Mouse (Mus musculus): Measurements from ENCODE around the gene March1.
"Not testable (repeated sequence)": the region's sequence is repeated elsewhere in the genome, so short reads cannot be mapped to it uniquely, and the experiment has no call there.

March1 gene

DNA sequence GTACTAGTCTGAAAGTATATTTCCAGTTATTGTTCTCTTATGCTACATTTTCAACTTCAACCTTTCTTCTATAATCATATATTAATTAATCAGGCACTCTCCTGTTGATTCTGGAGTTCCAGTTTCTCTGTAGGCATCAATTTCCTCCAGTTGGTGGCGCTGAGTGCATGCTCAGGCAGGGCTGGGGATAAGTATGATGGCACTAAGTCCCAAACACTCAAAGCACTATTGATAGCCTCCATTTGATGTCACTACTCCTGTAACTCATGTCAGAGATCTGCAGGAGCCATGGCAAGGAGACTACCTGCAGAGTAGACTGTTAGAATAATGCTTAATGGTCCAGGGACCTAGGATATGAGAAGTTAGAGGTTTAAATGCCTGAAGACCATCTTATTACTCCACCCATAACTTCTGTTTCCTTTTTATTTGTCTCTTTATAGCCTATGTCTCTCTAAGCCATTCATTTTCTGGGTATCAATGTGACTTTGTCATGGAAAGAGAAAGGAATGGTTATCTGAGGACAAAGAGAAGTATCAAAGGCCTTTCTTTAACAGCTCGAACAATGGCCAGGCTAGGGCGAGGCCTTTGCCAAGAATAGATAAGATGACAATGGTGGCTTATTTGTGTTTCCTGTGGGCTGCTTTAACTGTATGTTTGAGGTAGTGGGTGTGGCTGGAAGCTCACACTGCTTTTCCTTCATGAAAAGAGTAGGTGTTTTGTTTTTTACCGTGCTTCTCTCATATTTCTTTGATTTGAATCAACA is 705.5 kb downstream of the March1 start:
- DNase-seq (ENCODE audit: low read depth) = no peak

- DNase-seq (ENCODE audit: low read depth) = no peak
Observed at GRCm38 (mm10) chr8:66326396-66326795, 708.7 kb downstream of the March1 start.

DNA sequence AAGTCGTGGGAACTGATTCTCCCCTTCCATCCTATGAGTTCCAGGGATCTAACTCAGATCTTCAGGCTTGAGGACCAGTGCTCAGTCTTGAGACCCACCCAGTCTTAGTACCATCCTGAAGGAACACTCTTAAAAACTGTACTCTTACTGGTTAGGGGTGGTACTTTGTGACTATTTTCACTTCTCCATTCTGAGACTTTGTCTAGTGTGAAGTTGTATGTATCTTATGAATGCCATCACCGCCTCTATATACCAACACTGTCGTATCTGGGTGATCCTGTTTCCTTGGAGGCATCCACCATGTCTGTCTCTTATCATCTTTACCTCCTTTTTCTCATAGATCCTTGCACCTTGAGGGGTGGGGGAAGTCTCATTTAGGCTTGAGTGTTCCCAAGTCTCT is 714.5 kb downstream of the March1 start:
- no peak for DNase-seq (ENCODE audit: low read depth)

DNA sequence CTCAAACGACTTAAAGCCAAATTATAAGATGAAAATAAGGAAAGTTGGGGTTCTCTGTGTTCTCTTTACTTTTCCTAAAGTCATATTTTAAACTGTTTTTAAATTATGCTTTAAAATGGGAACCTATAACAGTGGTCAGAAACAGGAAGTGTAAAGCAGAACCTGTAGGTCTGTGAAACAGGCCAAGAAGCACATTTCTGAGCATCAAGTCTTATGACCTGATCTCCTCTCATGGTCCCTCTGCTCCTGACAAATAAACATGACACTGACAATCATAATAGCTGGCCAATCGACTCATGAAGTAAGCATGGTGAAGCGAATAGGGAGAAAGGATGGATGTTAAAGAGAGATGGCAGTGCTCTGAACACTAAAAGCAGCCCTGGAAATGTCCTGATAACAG is 716.6 kb downstream of the March1 start:
- DNase-seq (ENCODE audit: low read depth) = no peak

DNA sequence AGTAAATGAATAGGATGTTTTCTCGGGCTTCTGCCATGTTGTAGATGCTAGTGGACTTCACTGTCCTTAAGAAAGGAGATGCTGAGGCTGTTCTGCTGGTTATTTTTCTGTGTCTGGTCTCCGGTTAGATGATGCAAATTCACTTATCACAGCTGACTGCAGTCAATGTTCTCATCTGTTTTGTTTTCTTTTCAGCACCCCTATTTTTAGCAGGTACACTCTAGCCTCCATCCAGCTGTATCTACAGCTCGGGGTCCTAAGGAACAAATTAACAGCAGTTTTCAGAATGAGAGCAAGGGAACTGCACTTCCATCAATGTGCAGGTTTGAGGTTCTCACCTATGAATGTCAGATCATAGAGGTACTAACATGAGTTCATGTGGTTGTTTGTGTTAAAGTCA is 721.9 kb downstream of the March1 start:
- DNase-seq (ENCODE audit: low read depth) = no peak

DNA sequence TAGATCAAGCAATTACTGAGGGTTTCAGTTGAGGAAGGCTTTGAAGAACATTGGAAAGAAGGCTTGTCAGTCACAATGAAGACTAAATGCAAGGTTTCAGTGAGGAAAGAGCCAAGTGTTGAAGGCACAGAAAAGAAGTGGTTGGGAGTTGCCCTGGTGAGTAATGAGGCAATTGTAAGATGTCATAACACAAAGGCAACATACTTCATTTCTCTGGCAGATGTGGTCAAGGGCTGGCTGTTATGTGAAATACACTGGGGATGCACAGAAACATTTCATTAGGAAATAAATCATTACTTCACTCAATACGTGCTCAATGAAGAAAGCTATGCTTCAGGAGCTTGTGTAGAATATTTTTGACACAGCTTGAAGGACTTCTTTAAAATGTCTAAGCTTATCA is 725.2 kb downstream of the March1 start:
- no peak for DNase-seq (ENCODE audit: low read depth)

DNA sequence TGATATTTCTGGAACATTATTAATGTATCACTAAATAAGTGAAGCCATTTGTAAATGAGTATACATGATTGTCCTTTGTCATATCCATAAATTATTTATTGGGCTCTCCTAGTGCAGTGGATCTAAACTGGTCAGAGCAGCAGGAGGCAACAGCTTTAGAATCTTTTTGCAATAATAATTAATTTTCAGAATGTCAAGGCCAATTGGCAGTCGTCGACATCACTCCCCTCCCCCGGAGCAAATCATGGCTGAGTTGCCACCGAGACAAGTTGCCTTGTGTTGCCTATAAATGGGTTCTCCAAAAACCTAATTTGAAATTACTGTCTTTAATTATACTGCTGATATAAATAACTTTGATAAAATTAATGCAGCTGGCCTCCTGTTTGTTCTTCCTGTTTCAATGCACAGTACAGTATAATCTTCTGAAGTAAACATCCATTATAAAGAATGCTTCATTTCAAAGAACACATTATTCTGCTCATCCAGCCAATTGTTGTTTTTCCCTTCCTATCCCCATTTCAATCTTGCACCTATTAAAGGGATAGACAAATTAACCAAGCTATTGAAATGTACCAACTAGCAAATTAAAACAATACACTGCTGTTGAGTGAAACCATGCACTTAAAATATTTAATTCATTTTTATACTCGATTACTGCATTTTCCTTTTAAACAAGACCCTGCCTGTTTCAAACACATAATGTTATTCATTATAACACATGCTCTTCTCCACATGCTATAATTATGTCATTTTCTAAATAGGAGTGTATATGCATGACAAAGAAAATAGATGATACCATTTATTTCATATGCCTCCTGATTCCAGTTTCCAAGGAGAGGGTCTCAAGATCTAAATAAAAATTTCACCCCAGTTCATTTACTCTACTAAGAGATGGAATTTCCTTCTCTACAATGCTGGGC is 745.4 kb downstream of the March1 start:
- no peak for DNase-seq (ENCODE audit: low read depth)

GRCm38 (mm10) chr8:66383694-66384373 is 766.1 kb downstream of the March1 start:
- DNase-seq (ENCODE audit: low read depth) = no peak

- DNase-seq (ENCODE audit: low read depth) = no peak
Observed at GRCm38 (mm10) chr8:66386008-66386407, 768.3 kb downstream of the March1 start.

DNA sequence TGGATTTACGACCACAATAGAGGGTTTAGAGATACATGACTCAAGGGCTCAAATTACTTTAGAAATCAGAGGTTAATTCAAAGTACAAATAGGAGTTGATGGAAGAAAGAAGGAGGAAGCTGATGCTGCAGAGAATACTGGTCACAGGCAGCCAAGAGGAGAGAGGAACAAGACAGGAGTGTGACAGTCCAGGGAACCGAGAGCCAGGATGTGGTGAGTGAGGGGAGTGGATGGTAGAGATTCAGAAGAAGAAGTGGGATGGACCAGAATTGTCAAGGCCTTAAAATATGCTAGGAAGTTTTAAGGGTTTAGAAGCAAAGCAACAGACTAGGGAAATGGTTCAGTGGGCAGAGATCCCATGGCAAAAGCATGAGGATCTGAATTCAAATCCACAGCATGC is 771.0 kb downstream of the March1 start:
- DNase-seq (ENCODE audit: low read depth) = no peak

GRCm38 (mm10) chr8:66391554-66391953 is 773.9 kb downstream of the March1 start:
- no peak for DNase-seq (ENCODE audit: low read depth)

DNA sequence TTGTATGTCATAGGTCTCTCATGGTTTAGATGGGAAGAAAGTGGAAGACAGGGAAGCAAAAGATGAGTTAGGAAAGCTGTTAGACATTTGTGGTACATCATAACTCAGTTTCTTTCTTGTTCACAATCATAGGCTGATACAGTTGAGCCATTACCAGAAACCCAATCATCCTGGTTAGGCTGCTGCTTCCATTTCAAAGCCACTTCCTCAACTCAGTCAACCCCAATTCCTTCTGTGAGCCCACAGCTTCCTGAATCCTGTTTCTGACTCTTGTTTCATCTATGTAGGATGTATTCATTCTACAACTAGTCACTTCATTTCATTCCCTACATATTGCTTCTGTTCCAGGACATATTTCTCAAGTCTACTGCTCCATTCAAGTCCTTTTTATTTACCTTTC is 775.2 kb downstream of the March1 start:
- DNase-seq (ENCODE audit: low read depth) = no peak

DNA sequence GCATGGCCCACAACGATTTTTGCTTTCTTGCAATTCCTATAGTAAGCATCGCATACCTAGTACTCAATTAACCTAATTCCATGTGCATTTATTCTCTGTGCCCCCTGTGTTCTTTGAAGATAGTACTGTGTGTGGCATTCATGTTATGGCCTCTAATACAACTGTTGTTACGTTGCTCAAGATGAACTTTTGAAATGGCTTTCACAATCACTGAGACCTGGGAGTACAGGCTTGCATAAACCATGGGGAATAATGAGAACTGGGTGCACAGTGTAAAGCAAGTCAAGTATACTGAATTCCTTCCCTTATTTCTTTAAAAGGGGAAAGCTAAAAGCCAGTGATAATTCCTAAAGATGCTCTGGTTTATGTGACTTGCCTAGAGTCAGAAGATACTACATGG is 776.4 kb downstream of the March1 start:
- DNase-seq (ENCODE audit: low read depth) = no peak

DNA sequence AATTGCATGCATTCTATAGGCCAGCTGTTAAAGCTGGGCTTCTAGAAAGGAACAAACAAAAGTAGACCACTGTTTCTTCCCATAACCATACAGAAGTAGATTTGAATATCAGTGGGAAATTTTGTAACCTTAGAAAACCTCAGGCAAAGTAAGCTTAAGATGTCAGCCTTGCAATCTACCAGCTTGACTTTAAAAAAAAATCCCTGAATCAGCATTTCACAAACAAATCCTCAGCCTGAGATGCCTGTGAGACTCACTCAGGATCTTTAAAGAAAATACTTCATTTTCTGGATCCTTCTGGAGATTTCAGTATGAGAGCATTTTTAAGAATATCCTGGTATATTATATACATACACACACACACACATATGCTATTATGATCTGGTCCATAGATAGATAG is 780.1 kb downstream of the March1 start:
- no peak for DNase-seq (ENCODE audit: low read depth)

- no peak for DNase-seq (ENCODE audit: low read depth)
Observed at GRCm38 (mm10) chr8:66400050-66400449, 782.4 kb downstream of the March1 start.

DNA sequence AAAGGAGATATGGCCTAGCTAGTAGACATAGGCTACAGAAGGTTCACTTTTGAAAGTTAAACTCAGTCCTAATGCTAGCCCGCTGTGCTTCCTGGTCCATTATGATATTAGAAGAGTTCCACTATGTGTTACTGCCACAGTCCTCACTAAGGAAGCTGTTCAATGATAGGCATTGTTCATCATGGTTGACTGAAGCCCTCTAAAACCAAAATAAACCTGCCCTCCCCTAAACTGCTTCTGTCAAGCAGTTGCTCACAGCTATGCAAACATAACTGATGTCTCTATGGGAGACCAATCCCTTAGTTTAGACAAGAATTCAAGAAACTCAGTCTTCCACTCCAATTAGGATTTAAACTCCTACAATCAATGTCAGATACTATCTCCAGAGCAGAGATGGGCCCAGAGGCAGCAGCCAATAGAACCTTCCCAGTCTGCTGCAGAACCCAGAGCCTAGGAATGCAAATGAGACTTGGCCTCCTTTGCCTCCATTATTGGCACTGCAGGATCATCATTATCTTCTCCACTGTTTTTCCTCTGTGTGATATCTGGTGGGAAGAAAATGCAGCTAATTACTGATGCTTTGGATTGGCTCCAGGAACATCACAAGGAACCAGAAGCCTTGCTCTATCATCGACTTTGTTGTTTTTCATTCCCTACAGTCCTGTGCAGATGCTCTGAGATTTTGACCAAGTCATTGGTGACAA is 787.2 kb downstream of the March1 start:
- DNase-seq (ENCODE audit: low read depth) = no peak

GRCm38 (mm10) chr8:66405796-66406195 is 788.1 kb downstream of the March1 start:
- not testable (repeated sequence) for DNase-seq (ENCODE audit: low read depth)

DNA sequence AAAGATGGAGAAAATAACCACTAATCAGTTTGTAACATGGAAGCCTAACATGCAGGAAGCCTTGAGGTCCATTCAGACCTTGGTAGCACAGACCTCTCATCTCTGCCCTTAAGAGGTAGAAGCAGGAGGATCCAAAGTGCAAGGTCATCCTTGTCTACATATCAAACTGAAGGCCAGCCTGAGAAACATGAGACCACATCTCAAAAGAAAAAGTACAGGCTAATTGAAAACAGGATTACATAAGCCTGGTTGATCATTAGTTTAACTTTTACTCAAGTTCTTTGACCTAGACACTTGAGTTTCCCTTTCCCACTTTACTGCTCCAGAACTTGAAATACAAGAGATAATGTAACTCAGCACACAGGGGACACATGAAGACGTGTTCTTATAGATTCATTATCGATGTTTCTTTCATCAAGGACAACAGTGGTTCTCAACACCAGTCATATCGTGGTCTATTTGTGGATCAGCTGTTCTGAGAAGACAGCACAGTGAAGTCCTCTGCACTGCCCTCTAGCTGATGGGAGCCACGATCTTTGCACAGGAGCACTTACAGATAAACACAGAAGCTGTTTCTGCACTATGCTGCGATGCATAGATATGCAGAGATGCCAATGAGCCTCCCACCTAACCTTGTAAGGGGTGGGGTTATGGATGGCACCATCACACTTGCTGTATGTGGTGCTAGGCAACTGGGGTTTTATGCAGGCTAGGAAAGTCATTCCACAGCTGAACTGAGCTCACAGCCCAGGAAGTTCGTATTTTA is 789.1 kb downstream of the March1 start:
- DNase-seq (ENCODE audit: low read depth) = no peak

GRCm38 (mm10) chr8:66410080-66410615 is 792.4 kb downstream of the March1 start:
- no peak for DNase-seq (ENCODE audit: low read depth)

DNA sequence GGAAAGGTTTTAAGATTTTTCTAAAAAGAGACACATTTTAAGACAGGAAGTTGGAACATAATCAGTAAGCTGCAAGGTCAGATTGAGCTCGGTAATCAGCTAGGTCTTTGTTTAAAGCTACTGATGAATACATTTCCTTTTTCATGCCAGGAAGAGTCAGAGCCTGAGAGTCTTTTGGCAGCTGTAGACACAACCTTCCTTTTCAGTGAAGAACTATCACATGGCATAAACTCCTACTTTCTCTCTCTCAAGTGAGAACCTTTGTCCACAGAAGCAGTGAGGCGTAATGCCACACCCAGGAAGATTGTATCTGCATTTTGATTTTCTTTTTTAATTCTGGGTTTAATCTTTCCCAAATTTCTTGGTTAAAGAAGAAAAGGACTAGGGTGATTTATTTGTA is 795.4 kb downstream of the March1 start:
- no peak for DNase-seq (ENCODE audit: low read depth)

DNA sequence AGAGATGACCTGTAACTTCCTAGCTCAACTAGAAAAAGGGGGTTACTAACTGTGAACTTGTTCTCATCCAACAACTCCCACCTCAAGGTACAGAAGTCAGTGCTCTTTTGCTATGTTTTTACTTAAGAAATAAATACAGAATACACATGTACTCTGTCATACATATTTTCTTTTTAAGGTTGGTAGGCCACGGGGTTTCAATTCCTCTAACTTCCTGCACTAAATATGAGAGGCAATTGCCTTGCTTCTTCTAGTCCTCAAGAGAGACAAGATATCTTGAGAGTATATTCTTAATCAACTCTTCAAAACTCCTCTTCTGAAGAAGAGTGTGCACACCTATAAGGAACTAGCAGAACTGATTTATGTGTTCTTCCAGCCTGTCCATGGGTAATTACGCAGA is 797.5 kb downstream of the March1 start:
- DNase-seq (ENCODE audit: low read depth) = no peak

Measured in fibroblast of lung, adult 2 months (primary cell).